In the genomic region with DNA sequence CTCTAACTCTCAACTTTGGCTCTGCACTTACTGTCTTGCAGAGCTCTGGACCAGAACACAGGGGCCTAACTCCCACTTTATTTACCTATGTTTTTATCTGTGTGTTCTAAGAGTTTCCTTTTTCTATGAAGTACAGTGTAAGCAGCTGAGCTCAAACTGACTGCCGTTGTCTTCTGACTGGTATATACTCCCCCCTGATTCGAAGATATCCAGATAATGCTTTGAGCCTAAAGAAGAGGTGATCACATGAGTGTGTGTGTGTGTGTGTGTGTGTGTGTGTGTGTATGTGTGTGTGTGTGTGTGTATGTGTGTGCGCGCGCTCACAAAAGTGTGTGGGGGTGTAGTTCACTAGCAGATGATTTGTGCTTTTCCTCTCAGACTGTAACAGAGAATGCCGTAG, we compare ENCODE assay signal across 11 mouse cellular contexts.
"Had no signal": no experiment of that assay in that cellular context is flagged by ENCODE, and none has a peak within 500 bp of the region (broad histone marks: within the 10 kb centered on the region; RNA-seq: fewer than 3 reads in every experiment).

No protein-coding gene starts in this region.

- H3K9ac ChIP-seq: limb, embryonic 12.5 days; lung, embryonic 15.5 days; midbrain, embryonic 13.5 days; neural tube, embryonic 13.5 days; stomach, embryonic 15.5 days had no signal

- DNase-seq: kidney, adult 8-10 months; kidney, postnatal 25 days; right cerebral cortex, postnatal 14 days; thymus, adult 2 months; thymus, postnatal 25 days had no signal

- H3K27me3 ChIP-seq: limb, embryonic 12.5 days; lung, embryonic 15.5 days; midbrain, embryonic 13.5 days; neural tube, embryonic 13.5 days; stomach, embryonic 15.5 days had no signal

- H3K4me2 ChIP-seq: limb, embryonic 12.5 days; lung, embryonic 15.5 days; midbrain, embryonic 13.5 days; neural tube, embryonic 13.5 days; stomach, embryonic 15.5 days had no signal

- H3K9me3 ChIP-seq: limb, embryonic 12.5 days; lung, embryonic 15.5 days; midbrain, embryonic 13.5 days; neural tube, embryonic 13.5 days; stomach, embryonic 15.5 days had no signal

- H3K36me3 ChIP-seq: limb, embryonic 12.5 days; lung, embryonic 15.5 days; midbrain, embryonic 13.5 days; neural tube, embryonic 13.5 days; stomach, embryonic 15.5 days had no signal

- ATAC-seq: inflammation-experienced regulatory T-cells, adult 6 months; midbrain, embryonic 13.5 days had no signal

- H3K4me1 ChIP-seq: midbrain, embryonic 13.5 days had no signal

- H3K4me3 ChIP-seq: limb, embryonic 12.5 days; lung, embryonic 15.5 days; midbrain, embryonic 13.5 days; neural tube, embryonic 13.5 days; stomach, embryonic 15.5 days had no signal

- H3K27ac ChIP-seq: limb, embryonic 12.5 days; lung, embryonic 15.5 days; midbrain, embryonic 13.5 days; neural tube, embryonic 13.5 days; stomach, embryonic 15.5 days had no signal
